Mouse (Mus musculus) erythroid progenitor cell, adult 5-6 weeks (primary cell): Measurements from ENCODE around the gene Itga1. TPM values are rescaled to one million over a fixed set of nuclear protein-coding genes. Genes with fewer than 3 reads are reported as not detected.
A peak's percentile ranks its signal among the peaks of the same experiment; 100 is the strongest.

ENCODE experiments used
- ATAC-seq: replicated peaks from 2 replicates; pipeline ENCODE4 v1.8.0; 2016; ENCODE audit warnings: moderate number of reproducible peaks, mild to moderate bottlenecking, moderate TSS enrichment, inconsistent platforms; ENCODE audit not compliant: poor library complexity, low FRiP score, severe bottlenecking
- total RNA-seq, 2 experiments: library from RNA; stranded (forward) in 1 of 2; stranded (reverse) in 1 of 2; fragments of 150-400 nt in 1 of 2; fragments of 186-747, 209-891 nt in 1 of 2; gene quantifications; 2 replicates each; pipeline versions ENCODE4 v1.2.3 to v1.2.4; 2015 to 2017; ENCODE audit warnings: low replicate concordance in 2 of 2

The Itga1 gene
- total RNA-seq (2015; ENCODE audit: low replicate concordance): 2.1 and 3.2 TPM in 2 replicates
- total RNA-seq (2017; ENCODE audit: low replicate concordance): 0.76 and 0.77 TPM in 2 replicates

DNA sequence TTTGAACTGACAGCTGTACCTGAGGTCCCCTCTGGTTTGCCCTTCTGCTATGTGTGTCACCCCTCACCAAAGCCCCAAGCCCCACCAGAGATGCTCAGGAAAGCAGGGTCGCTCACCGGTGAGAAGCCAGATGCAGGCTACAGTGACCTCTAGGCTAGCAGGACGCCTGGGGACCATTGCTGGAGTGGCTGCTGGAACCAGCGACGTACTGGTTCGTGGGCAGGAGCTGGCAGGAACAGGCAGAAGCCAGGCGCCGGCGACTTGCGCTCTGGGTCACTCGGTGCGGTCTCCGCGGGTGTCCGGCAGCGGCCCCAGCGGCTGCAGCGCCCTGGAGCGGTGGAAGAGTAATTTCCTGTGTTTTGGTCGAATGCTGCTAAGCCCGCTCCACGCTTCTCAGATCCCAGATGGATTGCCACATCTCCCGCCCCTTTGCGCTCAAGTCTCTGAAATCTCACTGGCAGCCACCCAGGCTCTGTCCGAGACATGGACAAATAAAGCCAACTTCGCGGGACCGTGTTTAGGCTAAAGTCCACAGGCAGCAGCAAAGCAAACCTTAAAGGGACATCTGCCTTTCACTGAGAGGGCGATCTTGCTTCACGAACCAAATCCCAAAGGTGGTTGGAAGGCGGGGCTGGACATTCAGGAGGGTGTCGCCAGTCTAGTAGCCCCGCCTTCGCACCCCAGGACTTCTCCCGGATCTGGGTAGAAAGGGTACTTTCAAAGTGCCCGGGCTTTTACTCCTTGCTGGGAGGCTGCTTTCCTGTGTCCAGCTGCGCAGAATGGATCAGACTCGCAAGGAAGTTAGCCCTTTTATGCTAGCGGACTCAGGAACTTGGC, at the start of gene Itga1, which contains the start of gene Gm49395:
Gene Itga1 (minus strand): TSS at position 610 of the 837 bp plus-strand sequence.
Gene Gm49395 (minus strand): TSS at position 567 of the 837 bp plus-strand sequence.
- ATAC-seq: 0 out of 2 replicates have a peak, but pooled peaks have one; percentile 52

DNA sequence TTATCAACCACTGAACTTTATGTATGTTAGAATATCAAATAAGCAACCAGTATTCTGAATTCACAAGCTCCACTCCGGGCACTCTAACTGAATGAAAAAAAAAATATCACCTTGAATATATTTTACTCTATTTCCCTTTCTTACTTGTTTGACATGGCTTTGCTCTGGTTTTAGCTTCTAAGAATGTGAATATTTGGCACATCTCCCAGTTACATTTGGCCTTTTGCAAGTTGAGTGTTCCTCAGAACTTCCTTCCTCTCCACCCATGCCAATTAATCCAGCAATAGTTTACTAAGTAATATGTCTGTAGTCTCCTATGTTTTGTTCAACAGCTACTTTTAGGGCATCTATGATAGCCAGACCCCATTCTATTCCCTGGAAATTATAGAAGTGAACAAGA, 48.8 kb upstream of the Itga1 start:
- no peak for ATAC-seq

DNA sequence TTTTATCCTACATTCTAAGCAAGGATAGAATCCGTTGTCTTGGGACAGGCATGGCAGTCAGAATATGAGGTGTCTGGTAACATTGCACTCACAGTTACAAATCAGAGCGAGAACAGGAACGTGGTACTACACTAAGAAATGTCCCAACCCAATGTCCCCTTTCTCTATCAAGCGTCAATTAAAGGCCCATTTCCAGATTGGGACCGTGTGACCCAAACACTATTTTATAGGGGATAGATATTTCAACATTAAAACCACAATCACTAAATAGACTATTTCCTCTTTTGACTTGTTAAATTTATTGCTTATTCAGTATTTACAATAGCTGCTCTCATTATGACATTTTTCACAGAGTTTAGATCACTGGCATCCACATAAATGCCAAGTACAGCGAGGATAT, 48.1 kb upstream of the Itga1 start:
- no peak for ATAC-seq

DNA sequence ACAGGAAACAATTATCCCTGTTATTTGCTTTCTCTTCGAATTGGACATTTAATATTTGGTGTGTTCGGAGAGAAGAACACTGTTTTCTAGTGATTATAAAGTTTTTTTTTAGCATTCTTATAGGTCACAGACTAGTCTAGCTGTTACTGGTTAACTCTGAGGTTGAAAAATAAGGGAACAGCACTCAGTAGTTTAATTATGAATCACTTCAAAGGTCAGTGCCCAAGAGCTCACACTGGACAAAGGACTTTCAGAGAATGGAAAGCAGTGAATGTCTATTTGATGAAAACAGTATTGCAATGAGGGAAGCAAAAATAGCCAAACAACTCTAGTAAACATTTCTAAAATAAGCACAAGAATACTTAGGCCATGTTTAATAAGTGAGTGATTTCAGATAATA, 41.8 kb upstream of the Itga1 start:
- no peak for ATAC-seq

DNA sequence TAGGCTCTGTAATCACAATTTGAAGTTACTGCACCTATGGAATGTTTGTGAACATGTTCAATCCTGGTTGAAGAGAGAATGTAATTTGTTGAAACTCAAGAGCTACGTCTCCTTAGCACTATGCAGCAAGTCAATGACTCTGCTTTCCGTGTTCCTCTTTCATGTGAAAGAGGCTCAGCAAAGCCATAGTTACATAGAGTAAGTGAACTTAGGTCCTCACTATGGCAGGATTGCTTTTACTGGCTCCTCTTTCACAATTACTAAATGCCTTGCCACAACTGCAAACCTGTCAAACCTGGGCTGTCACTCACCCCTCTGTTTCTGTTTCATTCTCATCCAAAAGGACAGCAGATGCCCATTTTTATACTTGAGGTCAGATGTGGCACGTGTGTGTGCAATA, 40.3 kb upstream of the Itga1 start:
- ATAC-seq: no peak

DNA sequence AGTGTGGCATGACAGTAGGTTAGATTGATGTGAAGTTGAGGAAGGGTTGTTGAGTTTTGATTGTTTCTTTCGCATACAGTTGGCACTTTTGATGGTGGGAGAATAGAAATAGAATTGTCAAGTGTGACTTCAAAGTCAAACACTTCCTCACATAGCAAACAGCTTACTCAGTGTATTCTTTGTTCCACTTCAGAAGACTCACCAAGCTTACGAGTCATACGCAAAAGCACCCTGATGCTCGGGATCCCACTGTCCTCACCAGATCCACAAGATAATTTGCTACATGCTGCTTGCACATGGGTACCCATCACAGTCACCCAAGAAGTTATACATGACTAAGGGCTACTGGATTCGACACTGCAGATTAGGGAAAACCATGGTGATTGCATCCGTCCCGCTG, 36.7 kb upstream of the Itga1 start:
- ATAC-seq: no peak

DNA sequence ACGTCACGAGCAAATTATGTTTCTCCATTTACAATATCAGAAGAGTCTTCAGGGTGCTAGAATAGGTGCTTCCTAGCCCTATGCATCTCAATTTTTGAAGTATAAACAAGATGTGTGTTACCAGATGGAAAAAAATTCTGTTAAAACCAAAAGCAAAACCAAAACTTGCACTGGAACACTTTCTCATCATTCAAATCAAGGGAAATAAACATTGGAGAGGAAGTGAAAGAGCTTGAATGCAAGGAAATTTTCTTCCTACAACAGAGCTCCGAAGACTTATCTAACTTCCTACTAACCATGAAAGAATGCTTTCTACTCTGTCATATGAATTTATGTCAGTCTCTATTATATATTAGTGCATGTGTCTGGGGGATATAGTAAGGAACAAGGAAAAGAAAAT, 35.0 kb upstream of the Itga1 start:
- ATAC-seq: no peak

DNA sequence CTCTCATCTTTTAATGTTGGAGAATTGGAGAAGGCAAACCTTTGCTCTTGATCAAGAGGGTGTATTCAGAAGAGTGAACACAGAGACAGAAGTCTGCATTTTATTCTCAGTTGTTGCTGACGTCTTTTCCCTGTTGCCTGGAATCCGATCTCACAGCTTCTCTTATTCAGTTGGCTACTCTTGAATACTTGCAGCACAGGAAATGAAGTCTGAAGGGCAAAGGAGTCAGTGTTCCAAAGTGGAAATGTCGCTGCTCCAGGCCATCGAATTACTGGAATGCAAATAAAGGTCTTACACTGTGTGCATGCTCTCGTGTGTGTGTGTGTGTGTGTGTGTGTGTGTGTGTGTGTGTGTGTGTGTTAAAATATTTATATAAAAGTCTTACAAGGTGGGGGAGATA, 30.7 kb upstream of the Itga1 start:
- ATAC-seq: no peak

DNA sequence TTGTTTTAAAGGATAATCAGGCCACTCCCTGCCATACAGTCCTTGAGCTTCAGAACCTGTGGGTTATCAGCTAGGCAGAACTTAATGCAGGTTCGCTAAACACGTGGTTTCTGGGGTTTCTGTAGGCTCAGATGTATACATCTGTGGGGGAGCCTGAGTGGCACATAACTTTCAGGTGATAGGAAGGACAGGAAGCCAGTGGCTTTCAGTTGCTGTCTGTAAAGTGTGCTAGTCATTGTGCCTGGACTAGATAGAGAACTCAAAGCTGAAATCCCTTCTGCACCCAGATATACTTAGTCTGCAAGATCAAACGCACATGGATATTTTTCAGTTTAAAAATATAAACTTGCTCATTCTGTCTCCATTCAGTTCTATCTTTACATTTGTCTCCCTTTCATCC, 29.6 kb upstream of the Itga1 start:
- ATAC-seq: no peak

DNA sequence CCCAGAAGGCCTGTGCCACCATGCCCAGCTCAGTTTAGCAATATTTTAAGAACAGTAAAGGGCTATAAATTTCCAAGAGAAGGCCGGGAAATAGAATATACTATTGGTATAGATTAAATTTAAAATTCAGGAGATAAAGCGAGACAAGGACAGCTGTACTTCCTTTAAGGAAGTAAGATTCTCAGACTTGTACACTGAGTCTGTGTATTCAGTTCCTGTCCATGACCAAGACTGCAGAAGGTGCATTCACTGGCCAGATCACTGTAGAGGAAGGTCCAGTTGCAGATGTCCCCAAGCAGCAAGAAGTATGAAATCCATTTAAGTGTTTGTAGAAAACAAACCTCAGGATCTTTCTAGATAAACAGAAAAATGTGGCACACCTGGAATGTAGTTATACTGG, 28.3 kb upstream of the Itga1 start:
- ATAC-seq: no peak

DNA sequence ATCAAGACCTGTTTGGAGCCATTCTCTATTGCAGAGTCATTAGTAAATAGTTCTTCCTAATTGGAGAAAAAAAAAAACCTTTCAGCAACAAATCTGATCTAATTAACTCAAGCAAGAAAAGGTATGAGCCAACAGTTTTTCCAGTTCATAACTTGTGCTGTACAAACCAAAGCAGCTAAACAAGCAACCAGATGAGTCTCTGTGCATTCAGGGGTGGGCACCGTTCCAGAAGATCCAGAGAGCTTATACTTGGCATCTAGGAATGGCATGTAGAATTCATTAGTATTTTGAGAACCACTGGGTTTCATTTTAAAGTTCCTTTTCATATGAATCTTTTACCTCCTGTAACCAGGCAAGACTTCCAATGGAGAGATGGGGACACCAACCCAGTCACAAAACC, 26.1 kb upstream of the Itga1 start:
- ATAC-seq: no peak

DNA sequence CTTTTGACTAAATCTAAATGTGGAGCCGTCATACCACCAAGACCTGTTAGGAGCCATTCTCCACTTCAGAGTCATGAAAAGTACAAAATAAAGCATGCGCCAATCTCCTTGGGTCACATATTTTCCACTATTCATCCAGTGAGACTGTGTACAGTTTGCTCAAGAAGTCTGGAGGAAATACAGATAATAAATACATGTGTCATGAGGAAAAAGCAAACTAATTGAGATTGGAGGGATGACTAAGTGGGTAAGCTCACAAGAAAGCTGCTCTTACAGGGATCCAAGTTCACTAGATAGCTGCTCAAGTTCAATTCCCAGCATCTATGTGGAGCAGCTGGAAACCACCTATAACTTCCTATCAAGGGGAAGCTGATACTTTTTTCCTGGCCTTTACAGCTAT, 24.8 kb upstream of the Itga1 start:
- no peak for ATAC-seq

DNA sequence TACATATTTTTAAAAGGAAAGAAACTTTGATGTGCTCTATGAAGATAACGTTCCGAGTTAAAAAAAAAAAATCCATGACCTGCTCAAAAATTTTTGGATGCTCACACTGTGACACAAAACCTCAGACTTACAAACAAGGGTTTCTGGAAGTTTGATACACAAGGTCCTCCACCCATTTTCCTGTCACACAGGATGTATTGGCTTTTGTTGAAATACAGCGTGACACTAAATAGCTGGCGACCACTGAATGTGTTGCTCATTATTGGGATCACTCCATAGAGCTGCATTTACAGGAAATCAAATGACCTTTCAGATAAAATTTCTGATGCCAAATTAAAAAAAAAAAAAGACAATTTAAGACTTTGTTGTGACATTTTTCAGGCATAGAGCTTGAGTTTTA, 23.4 kb upstream of the Itga1 start:
- no peak for ATAC-seq

DNA sequence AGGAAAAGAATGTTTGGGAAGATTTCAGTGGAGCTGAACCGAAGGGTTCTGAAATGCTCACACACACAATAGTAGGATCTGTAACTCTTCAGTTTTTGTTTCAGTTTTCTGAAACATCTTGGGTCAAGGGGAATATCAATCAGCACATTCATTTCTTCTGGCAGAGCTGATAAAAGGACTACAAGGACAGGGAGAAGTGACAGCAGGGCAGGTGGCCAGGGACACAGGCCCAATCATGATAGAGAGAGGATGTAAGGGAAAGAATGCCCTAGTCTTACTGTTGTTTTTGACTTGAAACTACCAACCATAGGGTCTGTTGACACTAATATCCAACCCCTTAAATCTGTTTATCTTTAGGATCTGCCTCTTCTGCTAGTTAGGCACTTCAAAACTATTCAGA, 22.8 kb upstream of the Itga1 start:
- ATAC-seq: no peak

DNA sequence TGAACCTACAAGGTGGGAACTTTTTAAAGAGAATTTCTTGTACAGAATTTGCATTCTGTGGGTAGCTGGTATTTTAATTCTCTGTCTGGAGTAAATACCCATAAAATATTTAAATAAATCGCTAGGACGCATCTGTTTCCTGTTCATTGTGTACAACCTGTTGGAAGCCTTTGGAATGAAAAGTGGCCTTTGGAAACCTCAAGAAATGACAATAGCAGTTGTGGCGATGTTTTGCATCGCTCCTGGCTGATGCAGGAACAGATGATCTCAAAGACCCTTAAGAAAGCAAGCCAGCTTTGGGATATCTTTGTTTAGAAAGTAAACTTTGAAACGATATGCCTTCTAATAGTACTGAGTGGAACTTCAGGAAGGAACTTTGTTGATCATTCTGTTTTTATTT, 17.0 kb upstream of the Itga1 start:
- ATAC-seq: no peak

DNA sequence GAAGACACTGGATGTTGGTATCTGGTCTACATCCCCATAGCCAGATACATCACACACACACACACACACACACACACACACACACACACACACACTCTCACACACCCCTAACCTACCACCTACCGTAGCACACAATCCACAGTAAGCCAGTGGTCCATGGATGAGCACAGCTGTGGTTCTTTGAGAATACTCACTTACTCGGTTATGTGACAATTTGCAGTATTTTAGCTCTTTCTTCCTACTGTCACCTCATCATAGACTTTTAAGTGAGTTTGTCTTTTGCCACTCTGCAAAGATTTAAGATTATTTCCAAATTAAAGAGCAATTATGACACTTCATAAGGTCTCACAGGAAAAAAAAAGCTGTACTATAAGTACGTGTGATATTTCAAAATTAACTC, 16.4 kb upstream of the Itga1 start:
- no peak for ATAC-seq

DNA sequence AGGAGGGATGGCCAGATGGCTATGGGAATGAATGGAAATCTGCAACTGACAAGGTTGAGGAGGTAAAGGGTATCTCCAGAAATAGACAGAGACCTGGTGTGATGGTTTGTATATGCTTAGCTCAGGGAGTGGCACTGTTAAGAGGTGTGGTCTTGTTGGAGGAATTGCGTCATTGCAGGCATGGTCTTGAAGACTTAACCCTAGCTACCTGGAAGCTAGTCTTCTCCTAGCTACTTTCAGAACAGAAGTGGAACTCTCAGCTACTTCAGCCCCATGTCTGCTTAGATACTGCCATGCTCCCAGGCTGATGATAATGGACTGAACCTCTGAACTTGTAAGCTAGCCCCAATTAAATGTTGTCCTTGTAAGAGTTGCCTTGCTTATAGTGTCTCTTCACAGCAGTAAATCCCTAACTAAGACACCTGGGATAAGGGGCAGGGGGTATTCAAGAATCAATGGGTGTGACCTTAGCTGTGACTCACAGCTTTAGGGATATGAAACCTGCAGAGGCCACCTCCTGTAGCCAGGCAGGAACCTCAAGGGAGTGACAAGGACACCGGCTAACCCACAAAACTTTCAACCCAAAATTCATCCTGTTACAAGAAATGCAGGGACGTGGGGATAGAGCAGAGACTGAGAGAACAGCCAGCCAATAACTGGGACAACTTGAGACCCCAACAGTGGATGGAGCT, 15.3 kb upstream of the Itga1 start:
- ATAC-seq: no peak

DNA sequence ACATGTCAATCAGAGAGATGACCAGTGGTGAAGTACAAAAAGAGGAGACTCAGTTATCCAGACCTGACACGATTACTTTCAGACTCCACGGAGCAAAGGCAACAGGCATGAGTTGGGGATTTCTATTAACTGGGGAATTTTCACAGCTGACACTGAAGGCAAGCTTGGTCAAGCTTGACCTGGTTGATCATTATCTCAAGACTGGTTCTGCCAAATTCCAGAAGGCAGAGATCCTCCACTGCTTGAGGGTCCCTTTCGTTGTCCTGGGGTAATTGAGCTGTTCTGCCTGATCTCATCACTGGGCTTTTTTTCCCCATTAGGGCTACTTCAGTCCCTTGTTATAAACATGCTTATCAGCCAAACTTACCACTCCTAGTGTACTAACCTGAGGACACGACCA, 7.9 kb upstream of the Itga1 start:
- no peak for ATAC-seq

DNA sequence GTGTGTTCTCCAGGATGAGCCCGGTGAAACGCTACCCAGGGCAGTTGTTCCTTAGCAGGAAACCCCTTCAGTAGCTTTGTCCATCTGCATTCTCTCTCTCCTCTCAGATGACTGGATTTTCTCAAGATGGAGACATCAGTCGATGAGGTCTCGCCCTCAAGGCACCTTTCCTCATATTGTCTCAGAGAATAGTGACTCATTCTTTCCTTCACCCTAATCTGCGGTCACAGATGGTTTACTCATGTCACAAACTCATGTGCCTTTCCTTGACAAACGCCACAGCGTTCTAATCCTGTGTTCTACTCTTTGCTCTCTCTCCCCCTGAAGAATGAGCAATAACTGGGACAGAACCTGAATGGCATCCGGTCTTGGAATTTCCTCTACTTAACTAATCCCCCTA, 5.7 kb upstream of the Itga1 start:
- ATAC-seq: no peak

DNA sequence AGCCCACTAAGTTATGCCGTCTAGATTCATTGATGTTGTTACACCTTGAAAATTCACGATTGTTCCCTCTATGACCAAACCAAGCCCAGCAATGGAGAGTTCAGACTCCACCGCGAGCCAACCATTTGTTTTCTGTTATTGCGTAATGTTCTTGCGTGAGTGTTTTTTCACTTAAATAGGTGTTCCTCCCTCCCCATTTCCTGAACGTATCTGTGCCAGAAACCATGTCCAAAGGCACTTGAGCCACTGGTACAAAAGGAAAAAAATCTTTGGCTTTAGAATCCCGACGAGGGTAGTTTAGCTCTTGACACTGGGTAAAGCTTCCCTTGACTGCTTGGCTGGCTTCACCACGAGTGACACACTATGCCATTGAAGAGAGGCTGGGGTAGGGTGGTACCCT, 4.4 kb upstream of the Itga1 start:
- ATAC-seq: no peak

DNA sequence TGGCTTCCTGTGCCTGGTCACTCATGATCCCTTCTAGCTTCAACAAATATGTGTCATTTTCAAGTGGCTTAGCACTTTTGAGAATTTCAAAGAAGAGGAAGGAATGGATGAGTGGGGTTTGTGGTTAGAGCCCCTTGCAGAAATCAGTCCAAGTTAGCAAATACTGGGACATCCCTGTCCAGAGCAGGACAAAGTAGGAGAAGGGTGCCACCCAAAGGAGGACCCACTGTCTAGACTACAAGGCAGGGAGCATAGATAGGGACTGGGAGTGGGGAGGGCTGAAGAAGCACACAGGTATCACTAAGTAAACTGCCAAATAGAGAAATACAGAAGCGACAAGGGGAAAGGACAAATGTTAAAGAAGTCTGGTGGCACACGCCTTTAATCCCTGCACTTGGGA, 990 bp upstream of the Itga1 start:
- no peak for ATAC-seq
